Mouse (Mus musculus): ENCODE results near the gene Nppa.

GRCm38 (mm10) chr4:148033858-148034410, 33.4 kb downstream of the Nppa start:
- no peak for TF ChIP-seq EP300 (IDR thresholded peaks at IDR 0.05; ENCODE audit: insufficient read depth, low read depth, low read length)
- no peak for TF ChIP-seq POLR2A (IDR thresholded peaks at IDR 0.05; ENCODE audit: insufficient read depth, low read depth, low read length)
